Mouse (Mus musculus) heart, embryonic 14.5 days (tissue): Measurements from ENCODE around the gene Mettl6. TPM values are rescaled to one million over a fixed set of nuclear protein-coding genes. Genes with fewer than 3 reads are reported as not detected.
A peak's percentile ranks its signal among the peaks of the same experiment; 100 is the strongest.
"Not testable (repeated sequence)": the region's sequence is repeated elsewhere in the genome, so short reads cannot be mapped to it uniquely, and the experiment has no call there.

Experiments
- ATAC-seq: fragments of 200-750 bp; cut with Nextera tagmentation; 2 replicates; pipeline ENCODE4 v1.8.0; 2017; ENCODE audit warnings: low read depth, moderate TSS enrichment; ENCODE audit not compliant: insufficient number of reproducible peaks, insufficient read depth, low FRiP score
- H3K27ac ChIP-seq, 2 experiments: fragments of 200-500 bp in 1 of 2; fragments of 300-500 bp in 1 of 2; sonication (generic) in 1 of 2; replicated peaks in 1 of 2; 2 replicates each; pipeline ENCODE4 v1.5.1; 2012 to 2014; ENCODE audit warnings: low read depth in 2 of 2, low read length in 2 of 2, control low read depth in 1 of 2, mild to moderate bottlenecking in 1 of 2, mixed read lengths in 1 of 2; ENCODE audit not compliant: control insufficient read depth in 1 of 2, insufficient read depth in 1 of 2
- H3K27me3 ChIP-seq: fragments of 300-500 bp; sonication (generic); 2 replicates; pipeline ENCODE4 v1.6.1; 2014; ENCODE audit warnings: mild to moderate bottlenecking, low read length, control low read depth; ENCODE audit not compliant: control insufficient read depth, insufficient read depth
- H3K36me3 ChIP-seq: fragments of 300-500 bp; sonication (generic); 2 replicates; pipeline ENCODE4 v1.6.1; 2014; ENCODE audit warnings: mild to moderate bottlenecking, control low read depth, low read length, mixed read lengths; ENCODE audit not compliant: control insufficient read depth, insufficient read depth
- H3K4me1 ChIP-seq, 2 experiments: fragments of 200-500 bp in 1 of 2; fragments of 300-500 bp in 1 of 2; sonication (generic) in 1 of 2; 2 replicates each; pipeline ENCODE4 v1.6.1; 2012 to 2014; ENCODE audit warnings: low read length in 2 of 2, control low read depth in 1 of 2, mixed read lengths in 1 of 2; ENCODE audit not compliant: control insufficient read depth in 2 of 2, insufficient read depth in 2 of 2
- H3K4me2 ChIP-seq: fragments of 300-500 bp; sonication (generic); 2 replicates; pipeline ENCODE4 v1.6.1; 2014; ENCODE audit warnings: mild to moderate bottlenecking, low read length
- H3K4me3 ChIP-seq, 2 experiments: fragments of 200-500 bp in 1 of 2; fragments of 300-500 bp in 1 of 2; sonication (generic) in 1 of 2; 2 replicates each; pipeline ENCODE4 v1.5.1; 2012 to 2014; ENCODE audit warnings: low read length in 2 of 2, mild to moderate bottlenecking in 2 of 2, control low read depth in 1 of 2, low read depth in 1 of 2, moderate library complexity in 1 of 2; ENCODE audit not compliant: control insufficient read depth in 1 of 2, insufficient read depth in 1 of 2
- H3K9ac ChIP-seq: fragments of 300-500 bp; sonication (generic); 2 replicates; pipeline ENCODE4 v1.6.1; 2014; ENCODE audit warnings: mild to moderate bottlenecking, low read length
- H3K9me3 ChIP-seq: fragments of 300-500 bp; sonication (generic); 2 replicates; pipeline ENCODE4 v1.6.1; 2016; ENCODE audit warnings: low read length, control low read depth; ENCODE audit not compliant: control insufficient read depth
- WGBS: fragments of 180-500 bp; shearing (Covaris S2); extraction: QIAGEN DNeasy Blood & Tissue Kit; methylation state at CpG from one replicate; pipeline ENCODE4 v1.1.7; 2014; 5-methylcytosine and 5-hydroxymethylcytosine counted together
- polyA plus RNA-seq: library from polyadenylated mRNA; unstranded; fragments of >200 nt; fragmentation: Nextera tagmentation; extraction: Ambion mirVana; gene quantifications from 2 replicates; pipeline ENCODE4 v1.2.1, GENCODE M21; 2014

The Mettl6 gene
- polyA plus RNA-seq, 1 experiment from 2014 or later = 40.7 TPM

DNA sequence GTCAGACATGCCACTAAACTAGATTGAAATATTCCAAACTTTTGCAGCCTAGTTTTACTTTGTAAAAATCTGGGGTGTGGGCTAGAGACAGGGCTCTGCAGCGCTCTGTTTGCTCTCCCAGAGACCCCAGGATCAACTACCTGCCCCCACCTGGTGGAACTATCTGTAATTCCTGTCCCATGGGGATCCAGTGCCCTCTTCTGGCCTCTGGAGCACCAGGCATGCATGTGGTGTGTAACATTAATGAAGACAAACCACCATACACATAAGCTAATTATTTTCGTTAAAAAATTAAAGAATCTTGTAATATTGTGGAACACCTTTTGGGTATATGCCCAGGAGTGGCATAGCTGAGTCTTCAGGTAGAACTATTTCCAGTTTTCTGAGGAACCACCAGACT, 21.5 kb downstream of the Mettl6 start:
- H3K27me3 ChIP-seq = no peaks in the 10 kb centered on the region
- H3K4me3 ChIP-seq = no peak overlapping the region
- no peak overlapping the region for H3K4me2 ChIP-seq
- no peak overlapping the region for H3K9ac ChIP-seq
- no peaks in the 10 kb centered on the region for H3K4me1 ChIP-seq
- H3K36me3 ChIP-seq = peaks cover 5% of the 10 kb centered on the region
- WGBS = 84% methylated on average over 2 of the region's 2 CpGs
- H3K9me3 ChIP-seq = no peaks in the 10 kb centered on the region
- H3K27ac ChIP-seq = no peak overlapping the region
- ATAC-seq = no peak

DNA sequence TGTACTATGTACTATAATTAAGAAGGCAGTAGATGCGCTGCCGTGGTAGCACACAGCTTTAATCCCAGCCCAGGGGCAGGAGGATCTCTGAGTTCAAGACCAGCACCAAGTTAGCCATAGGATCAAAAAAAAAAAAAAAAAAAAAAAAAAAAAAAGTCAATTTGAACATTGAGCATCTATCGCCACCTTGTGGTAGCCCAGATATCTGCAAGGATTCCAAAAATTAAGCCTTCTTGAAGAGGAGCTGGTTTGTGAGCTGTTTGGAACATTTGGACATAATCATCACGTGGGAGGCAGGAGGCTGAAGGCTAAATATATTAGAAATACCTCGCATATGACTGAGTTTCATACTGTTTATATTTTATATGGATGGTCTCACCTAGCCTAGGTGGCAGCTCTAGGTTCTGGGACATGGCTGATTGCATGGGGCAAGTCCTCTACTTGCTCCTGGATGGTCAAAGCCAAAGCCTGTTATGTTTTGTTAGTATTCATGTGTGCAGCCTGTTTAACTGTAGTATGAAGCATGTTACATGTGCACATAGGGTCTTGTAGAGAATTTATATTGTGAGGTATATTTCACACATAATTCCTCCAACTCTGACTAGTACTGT, 22.3 kb downstream of the Mettl6 start:
- Histone ChIP-seq H3K4me2 (no peak overlapping the region), H3K27me3 (no peaks in the 10 kb centered on the region), H3K9ac (no peak overlapping the region), H3K9me3 (no peaks in the 10 kb centered on the region), H3K27ac (no peak overlapping the region), H3K36me3 (no peaks in the 10 kb centered on the region), H3K4me3 (no peak overlapping the region), H3K4me1 (no peaks in the 10 kb centered on the region)
- WGBS = 7% methylated on average over 5 of the region's 5 CpGs
- ATAC-seq = no peak

DNA sequence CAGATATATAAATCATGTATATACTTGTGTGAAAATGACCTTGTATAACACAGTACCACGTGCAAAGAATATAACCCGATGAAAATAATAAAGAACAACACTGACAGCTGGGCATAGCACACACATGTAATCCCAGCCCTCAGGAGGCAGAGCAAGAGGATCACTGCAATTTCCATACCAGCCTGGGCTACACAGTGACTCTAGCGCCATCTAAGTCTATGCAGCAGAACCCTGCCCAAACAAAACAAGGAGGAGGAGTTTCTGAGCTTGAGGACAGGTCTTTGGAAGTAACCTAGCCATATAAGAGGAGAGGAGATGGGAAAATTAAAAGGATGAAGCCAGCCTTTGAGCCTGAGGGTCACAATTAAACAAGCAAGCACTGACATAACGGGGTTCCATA, 25.1 kb downstream of the Mettl6 start:
- H3K4me2 ChIP-seq = no peak overlapping the region
- 55% methylated on average over 4 of the region's 4 CpGs for WGBS
- no peaks in the 10 kb centered on the region for H3K9me3 ChIP-seq
- H3K4me1 ChIP-seq = no peaks in the 10 kb centered on the region; a peak in 1 of 4 replicates
- H3K27ac ChIP-seq = no peak overlapping the region
- no peaks in the 10 kb centered on the region for H3K27me3 ChIP-seq
- H3K36me3 ChIP-seq = no peaks in the 10 kb centered on the region
- H3K4me3 ChIP-seq = no peak overlapping the region
- no peak for ATAC-seq
- no peak overlapping the region for H3K9ac ChIP-seq

DNA sequence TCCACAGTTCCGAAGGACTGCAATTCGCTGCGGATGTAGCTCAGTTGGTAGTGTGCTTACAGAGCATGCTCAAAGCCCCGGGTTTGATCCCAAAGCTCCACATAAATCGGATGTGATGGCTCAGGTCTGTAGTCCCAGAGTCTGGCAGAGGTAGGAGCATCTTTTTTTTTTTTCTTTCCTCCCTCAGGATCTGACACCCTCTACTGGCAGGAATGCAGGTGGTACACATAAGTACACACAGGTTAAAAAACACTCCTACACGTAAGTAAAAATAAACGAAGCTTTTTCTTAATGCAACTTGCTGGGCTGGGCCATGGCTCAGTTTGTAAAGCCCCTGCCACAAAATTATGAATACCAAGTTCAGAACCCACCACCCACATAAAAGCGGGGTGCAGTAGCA, 30.7 kb downstream of the Mettl6 start:
- Histone ChIP-seq H3K4me2 (no peak overlapping the region), H3K36me3 (no peaks in the 10 kb centered on the region), H3K9me3 (no peaks in the 10 kb centered on the region), H3K4me1 (no peaks in the 10 kb centered on the region; a peak in 2 of 4 replicates), H3K9ac (no peak overlapping the region), H3K27me3 (no peaks in the 10 kb centered on the region), H3K4me3 (no peak overlapping the region), H3K27ac (no peak overlapping the region)
- ATAC-seq = no peak
- 64% methylated on average over 8 of the region's 8 CpGs for WGBS

DNA sequence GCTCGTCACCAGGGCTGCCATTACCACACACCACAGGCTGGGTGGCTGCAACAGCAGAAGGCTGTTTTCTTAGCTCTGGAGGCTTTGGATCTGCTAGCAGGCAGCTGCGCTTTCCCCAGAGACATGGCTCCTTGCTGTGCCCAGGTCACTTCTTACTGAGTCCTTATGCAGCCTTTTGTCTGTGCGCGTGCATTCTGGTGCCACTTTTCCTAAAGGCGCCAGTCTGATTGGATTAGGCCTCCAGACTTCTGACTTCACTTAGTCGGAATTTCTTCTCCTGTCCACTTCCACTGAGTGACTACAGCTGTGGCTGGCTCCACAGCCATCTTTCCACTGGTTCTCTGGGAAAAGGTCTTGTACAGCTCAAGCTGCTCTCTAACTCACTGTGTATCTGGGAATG, 32.0 kb downstream of the Mettl6 start:
- Histone ChIP-seq H3K27me3 (no peaks in the 10 kb centered on the region), H3K27ac (peak overlapping the region; percentile 64 to 79), H3K4me3 (no peak overlapping the region), H3K4me1 (no peaks in the 10 kb centered on the region; a peak in 2 of 4 replicates), H3K36me3 (no peaks in the 10 kb centered on the region), H3K9me3 (no peaks in the 10 kb centered on the region), H3K4me2 (no peak overlapping the region), H3K9ac (no peak overlapping the region)
- peak; percentile 34; the same call in 1 of the 2 replicates for ATAC-seq
- WGBS = 70% methylated on average over 6 of the region's 6 CpGs

DNA sequence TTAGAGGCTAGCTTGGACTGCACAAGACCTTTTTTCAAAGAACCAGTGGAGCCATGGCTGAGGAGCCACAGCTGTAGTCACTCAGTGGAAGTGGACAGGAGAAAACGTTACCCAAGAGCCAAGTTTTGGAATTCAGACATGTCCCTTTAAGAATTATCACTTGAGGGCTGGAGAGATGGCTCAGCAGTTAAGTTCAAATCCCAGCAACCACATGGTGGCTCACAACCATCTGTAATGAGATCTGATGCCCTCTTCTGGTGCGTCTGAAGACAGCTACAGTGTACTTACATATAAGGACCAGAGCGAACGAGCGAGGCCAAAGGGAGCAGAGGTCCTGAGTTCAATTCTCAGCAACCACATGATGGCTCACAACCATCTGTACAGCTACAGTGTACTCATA, 32.6 kb downstream of the Mettl6 start:
- WGBS = 81% methylated on average over 5 of the region's 5 CpGs
- H3K4me1 ChIP-seq, H3K4me3 ChIP-seq, H3K36me3 ChIP-seq, H3K9ac ChIP-seq, H3K9me3 ChIP-seq, H3K27me3 ChIP-seq, ATAC-seq, H3K4me2 ChIP-seq: not testable (repeated sequence)
- peak overlapping the region in 1 of 2 experiments; percentile 64; a peak in 1 of 4 replicates for H3K27ac ChIP-seq

DNA sequence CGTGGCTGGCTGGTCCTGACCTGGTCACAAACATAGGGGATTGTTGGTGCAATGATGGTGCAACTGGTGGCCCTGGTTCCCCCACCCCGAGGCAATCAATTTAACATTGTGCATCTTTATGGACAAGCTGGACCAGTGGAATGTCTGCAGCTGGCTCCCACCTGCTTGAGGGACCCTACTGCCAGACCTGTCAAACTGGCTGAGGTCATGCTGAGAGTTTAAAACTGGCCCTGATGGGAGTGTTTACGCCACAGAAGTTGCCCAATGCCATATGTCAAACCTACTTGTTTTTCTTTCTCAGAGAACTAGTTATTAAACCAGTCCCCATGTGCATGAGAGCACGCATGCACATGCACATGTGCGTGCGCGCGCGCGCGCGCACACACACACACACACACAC, 36.8 kb downstream of the Mettl6 start:
- Histone ChIP-seq H3K27me3 (no peaks in the 10 kb centered on the region), H3K4me3 (no peak overlapping the region), H3K9me3 (no peaks in the 10 kb centered on the region), H3K4me2 (no peak overlapping the region), H3K27ac (no peak overlapping the region), H3K9ac (no peak overlapping the region), H3K4me1 (peaks cover 0 to 2% of the 10 kb centered on the region in 2 experiments; a peak in 1 of 4 replicates), H3K36me3 (no peaks in the 10 kb centered on the region)
- no peak for ATAC-seq
- WGBS = 86% methylated on average over 12 of the region's 12 CpGs
